Mouse (Mus musculus) ES-E14 (cell line): Measurements from ENCODE around the gene Xylt1.

Experiments
- CHD2 ChIP-seq: IDR thresholded peaks from 2 replicates; pipeline ENCODE4 v1.6.1; 2014; ENCODE audit warnings: mild to moderate bottlenecking, low read depth, low read length, inconsistent platforms
- HCFC1 ChIP-seq: IDR thresholded peaks from 2 replicates; pipeline ENCODE4 v1.6.1; 2012; ENCODE audit warnings: low read length, inconsistent platforms, borderline replicate concordance; ENCODE audit not compliant: insufficient read depth
- MAFK ChIP-seq: IDR thresholded peaks from 2 replicates; pipeline ENCODE4 v1.6.1; 2014; ENCODE audit warnings: mild to moderate bottlenecking, low read depth, low read length, inconsistent platforms; ENCODE audit not compliant: insufficient read depth
- ZC3H11A ChIP-seq: IDR thresholded peaks from 2 replicates; pipeline ENCODE4 v1.6.1; 2012; ENCODE audit warnings: low read depth, mild to moderate bottlenecking, inconsistent platforms, low read length, borderline replicate concordance

GRCm38 (mm10) chr7:117487173-117487490 is 106.4 kb downstream of the Xylt1 start:
- no peak for TF ChIP-seq CHD2
- TF ChIP-seq MAFK, result no peak
- TF ChIP-seq ZC3H11A, result no peak
- no peak for TF ChIP-seq HCFC1
